Mouse (Mus musculus): ENCODE measurements at regions not wholly inside any gene's neighbourhood (a gene's known extent, or its start where the extent isn't known, plus 50 kb on each side); places are given as distances from the start of the nearest gene placed in this dataset.
A peak's percentile ranks its signal among the peaks of the same experiment; 100 is the strongest.
"Not testable (repeated sequence)": the region's sequence is repeated elsewhere in the genome, so short reads cannot be mapped to it uniquely, and the experiment has no call there.

DNA sequence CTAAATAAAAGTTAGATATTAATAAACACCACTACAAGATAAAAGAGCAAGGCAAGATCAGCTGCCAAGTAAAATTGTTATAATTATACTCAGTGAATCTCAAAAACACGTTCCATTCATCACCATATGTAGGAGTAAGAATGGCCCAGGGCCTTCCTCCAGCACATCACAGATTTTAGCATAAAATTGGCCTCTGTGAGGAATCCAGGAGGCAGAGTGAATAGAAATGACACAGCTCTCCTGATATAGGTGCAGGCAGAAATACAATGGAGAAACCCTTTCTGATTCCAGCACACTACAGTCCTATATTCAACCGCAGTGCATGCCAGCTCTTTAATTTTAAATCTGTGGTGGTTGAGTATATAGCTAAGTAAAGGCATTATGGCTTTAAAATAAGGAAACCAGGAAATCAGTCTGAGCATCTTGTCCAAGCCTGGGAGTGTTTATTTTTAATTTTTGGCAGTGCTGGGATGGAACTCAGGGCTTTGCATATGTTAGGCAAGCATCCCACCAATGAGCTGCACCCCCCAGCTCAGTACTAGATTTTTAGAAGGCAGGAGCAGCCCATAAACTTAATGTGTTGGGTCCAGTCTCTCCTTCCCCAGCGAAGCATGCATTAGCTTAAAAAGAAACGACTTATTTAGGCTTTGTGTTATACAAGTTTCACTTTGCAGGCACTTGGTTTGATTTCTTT is 158.3 kb upstream of the Ptprz1 start:
- no peak for DNase-seq

DNA sequence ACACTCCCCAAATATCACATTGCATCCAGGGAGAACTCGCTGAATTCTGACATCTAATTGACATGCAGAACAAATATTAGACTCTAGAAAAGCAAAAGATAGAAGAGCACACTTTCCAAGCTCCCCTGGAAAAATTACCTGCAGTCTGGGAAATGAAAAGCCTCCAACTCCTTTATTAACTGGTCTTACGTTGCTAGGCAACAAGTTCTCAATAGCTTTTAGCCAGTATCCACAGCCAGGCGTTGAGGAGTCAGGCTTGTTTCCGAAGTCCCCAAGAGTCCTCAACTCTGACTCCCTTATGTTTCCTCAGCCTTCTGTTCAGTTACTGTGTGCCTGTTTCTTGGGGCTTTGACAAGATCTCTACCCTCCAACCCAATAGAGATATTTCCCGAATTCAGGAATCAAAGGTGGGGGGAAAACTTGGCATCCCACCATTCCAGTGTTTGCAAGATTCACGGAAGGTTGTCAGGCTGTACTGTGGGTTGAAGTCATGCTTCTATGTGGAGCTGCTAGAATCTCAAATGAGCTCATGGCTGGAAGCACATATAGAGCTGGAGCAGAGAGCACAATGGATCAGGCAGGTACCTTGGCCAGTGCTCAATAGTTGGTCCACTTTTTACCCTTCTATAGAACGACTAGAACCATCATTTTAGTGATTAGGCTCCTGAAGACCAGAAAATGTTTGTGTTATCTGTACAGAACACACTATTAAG is 159.0 kb upstream of the Ptprz1 start:
- DNase-seq: no peak

DNA sequence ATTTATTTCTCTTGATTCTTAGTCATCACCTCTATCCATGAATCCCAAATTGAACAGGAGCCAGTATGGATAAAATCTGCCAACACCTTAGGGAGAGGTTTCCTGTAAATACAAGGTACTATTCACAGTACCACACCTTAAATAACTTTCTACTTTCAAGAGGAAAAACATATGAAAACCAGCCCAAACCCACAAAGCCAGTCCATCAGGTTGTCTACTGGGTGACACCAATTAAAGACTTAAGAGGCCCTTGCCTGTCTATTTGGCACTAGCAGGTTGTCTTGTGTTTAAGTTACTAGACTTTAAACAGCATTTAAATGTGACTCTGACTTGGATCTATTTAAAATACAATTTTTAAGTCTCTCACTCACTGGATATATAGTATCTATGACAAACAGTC is 177.1 kb upstream of the Ptprz1 start:
- DNase-seq: no peak

DNA sequence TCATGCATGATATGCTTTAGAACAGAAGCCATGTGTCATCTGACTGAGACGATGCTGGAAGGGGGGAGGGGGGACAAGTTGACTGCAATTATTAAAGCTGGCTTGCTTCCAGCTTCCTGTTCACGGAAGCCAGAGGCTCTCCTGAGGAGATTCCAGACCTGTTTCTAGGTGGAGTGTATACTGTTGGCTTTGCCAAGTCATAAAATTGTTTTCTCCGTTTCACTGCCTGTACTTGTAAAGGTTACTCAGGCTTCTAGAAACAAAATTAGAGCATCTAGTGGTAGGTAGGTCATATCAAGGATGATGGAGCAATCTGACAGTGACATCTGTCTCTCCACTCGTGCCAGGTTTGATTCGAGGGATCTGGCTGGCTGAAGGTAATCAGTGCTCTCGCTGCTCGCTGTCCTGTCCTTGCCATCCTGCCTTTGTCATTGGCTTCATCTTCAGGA is 186.6 kb upstream of the Ptprz1 start:
- peak; percentile 50 to 64 for DNase-seq

DNA sequence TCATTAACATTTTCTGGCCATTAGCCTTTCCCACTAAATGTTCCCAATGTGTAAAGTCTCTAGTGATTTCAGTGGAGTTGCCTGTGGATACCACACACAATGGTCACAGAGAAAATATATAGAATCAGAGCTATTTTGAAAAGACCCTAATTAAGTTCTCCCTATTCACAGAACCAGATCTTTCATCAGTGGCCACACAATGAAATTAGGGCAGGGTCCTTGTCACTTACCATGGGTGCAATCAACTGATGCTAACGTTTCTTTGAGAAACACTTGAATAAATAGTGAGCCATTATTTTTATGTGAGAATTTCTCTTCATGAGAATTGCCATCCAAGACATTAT is 200.7 kb upstream of the Ptprz1 start:
- DNase-seq: no peak

DNA sequence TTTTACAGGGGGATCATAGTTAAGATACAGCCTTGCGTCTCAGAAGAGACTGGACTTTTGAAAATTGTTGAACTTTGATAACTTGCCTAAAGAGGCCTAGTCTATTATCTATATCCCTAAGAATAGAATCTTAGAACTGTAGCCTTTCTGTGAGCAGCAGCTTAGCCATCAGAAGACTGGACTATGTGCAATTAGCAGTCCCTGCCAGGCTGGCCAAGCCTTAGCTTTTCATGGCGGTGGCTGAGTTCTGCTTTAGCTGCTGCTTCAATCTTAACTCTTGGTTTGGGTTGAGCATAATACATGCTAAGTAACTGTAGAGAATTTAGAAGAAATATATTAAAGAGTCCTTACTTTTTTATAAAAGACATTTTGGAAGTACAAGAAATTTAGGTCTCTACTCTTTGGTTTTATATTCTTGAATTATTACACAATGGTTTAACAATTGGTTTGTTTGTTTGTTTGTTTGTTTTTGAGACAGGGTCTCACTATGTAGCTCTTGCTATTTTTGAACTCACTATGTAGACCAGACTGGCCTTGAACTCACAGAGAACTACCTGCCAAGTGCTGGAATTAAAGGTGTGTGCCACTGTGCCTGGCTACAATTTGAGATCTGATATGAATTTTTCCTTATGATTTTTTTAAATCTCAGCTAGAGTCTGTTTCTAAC is 201.2 kb upstream of the Ptprz1 start:
- no peak for DNase-seq

DNA sequence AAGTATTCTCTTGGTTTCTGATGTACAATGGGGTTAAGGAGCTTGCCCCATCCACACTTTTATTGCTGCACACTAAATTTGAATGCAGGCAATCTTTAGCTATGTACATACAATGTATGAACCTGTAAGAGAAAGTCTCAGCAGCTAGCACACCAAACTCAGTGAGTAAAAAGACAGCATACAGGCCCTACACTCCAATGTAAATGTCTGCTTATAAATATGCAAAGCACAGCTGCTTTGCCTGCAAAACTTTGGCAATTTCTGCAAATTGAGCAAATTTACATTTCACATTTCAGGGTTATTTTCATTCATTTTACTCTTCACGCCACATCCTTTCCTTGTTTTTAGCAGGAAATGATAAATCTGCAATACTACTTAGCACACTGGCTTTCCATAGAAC is 203.8 kb upstream of the Ptprz1 start:
- DNase-seq: no peak

DNA sequence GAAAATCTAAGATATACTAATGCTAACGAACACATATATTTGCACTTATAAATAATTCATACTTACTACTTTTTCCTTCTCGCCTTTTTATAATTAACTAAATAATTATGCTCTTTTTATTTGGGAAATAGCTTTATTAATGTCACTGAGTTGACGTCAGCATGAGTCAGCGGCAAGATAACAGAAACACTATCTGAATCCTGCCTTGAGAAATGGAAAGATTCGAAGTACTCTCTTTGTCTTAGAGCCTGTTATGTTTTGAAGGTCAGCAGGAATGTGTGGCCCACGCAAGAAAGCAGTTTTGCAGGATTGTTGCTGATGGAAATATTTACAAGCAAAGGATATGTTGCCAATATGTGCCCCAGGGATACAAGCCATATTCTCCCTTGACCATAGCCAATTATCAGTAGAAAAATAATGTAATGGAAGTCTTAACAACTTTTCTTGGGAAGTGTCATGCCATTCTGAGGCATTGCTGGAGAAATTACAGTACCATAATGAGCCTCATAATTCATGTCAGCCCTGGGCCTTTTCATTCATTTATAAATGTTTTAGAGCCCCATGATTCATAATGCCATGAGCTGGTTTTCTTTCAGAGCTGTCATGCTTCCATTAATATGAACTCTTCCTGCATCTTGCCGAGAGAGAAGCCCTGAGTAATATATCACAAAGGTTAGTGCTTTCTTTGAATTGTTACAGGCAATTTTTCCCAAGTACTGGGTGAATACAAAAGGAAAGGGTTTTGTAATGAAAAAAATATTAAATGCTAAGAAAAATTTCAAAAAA is 206.9 kb upstream of the Ptprz1 start:
- no peak for DNase-seq

DNA sequence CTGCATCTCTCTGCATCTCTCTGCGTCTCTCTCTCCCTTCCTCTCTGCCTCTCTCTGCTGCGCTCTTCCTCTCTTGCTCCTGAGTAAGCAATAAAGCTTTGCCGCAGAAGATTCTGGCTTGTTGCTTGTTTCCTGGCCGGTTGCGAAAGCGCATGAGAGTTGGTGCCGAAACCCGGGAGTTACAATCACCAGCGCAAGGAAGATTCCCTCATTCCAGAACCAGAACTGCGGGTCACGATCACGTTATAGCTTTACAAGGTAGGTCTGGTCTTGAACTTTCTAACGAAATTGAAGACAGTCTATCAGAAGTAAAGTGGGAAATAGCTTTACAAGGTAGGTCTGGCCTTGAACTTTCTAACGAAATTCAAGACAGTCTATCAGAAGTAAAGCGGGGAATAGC is 217.9 kb upstream of the Ptprz1 start:
- DNase-seq: not testable (repeated sequence)

DNA sequence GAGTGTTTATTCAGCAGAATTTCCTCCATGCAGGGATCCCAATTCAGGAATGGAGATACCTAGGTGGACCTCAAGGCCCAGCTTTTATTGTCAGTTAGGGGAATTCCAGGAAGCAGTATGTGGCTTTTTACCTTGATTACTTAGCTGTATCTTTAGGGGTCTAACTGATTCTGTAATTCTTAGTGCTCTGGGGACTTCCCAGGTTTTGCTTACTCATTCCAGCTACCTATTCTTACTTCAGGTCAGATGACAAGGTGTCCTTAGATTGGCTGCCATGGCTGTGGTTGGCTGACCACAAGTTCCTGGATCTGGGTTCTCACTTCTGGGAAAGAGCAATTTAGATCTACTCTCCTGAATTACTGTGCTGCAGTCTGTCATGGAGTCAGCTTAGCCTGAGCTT is 235.2 kb upstream of the Ptprz1 start:
- DNase-seq: no peak

DNA sequence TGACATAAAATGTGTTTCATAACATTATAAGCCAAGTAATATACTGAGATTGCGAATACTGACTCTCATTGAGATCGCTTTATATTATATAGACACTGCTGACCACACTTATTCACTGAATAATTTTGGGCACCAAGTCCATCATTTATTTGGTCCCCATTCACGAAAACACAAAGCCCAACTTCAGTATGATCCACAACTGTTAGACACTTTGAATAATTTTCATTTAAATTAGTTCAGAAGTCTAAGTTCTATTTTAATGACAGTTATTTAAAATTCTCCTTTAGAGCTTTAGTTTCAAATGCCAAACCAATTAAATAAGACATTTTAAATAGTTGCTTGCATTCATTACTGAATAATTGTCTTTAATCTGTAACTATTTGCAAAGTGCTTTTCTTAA is 240.2 kb upstream of the Ptprz1 start:
- no peak for DNase-seq

DNA sequence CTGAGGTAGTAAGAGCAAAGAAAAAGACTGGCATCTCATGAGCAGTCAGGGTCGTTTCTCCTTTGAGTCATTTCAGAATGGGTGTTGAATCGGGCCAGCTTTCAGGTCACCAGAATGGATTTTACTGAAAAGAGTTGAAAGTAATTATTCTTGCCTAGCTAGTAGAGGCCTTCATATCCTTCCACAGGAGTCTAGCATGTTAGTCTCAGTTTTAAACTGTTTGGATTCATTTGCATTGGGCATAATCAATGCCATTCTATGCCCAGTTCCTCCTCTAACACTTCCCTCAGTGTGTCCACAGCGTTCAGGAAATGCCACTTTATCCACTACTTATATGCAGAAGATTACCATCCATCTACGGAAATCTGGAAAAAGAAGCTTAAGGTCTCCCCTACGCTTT is 240.6 kb upstream of the Ptprz1 start:
- DNase-seq: no peak

DNA sequence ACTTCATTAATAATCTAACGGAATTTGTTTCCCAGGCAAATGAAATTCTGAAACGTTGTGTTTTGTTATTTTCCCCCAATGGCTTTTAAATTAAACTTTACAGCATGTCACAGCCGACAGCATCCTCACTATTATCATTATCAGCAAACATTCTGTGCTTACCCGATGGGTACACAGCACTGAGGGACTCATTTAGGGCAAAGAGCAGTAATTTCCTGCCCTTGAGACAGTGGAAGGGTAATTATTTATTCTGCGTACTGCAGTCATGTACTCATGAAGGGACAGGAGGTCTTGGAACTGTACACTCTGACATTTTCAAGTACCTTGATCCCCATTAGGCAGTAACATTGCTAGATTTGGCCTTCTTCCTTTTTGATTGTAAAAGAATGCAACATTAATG is 235.5 kb upstream of the Fam3c start:
- no peak for DNase-seq

DNA sequence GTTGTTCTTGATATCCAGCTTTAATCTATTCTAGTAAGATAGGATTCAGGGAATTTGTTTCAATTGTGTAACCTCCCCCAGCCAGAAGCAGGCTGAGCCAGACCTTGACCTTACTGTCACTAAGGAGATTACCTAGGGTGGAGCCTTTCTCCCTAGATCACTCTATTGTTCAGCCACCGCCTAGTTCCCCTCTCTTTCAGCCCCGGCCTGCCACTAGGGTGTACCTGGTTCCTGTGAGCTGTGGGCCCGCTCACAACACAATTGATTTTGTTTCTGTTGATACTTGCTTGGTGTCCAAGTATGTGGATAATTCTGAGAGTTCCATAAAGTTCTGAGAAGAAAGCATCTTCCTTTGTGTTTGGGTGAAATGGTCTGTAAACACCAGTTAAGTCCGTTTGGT is 228.8 kb upstream of the Fam3c start:
- no peak for DNase-seq

DNA sequence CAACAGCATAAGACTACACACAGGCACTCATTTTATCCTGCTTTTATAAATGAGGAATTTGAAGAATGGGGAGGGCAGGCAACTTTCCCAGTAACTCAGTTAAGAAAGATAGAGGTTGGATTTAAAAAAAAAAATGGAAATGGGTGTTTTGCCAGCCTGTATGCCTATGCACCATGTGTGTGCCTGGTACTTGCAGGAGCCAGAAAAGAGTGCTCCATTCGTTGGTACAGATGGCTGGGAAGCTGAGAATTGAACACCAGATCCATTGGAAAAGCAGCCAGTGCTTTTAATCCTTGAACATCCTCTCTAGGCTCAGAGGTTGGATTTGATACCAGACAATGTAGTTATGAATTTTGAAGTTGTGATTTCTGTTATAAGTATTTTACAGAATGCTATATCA is 216.9 kb upstream of the Fam3c start:
- no peak for DNase-seq

DNA sequence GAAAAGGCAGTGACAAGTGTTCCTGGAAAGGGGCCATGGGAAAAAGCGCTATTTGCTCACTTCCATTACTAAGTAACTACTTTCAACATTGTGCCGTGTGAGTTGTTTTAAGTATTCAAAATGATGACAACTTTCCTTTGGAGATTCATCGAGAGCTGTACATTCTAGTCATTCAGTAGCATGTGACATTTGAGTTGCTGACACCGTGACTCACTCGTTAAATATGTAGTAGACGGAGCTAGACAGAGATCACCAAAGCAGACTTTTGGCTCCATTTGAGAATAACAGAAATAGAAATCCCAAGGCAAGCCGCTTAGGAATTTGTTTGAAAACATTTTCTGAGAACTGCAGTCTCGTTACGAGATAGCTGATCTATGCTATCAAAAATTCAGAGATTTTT is 211.8 kb upstream of the Fam3c start:
- no peak for DNase-seq

DNA sequence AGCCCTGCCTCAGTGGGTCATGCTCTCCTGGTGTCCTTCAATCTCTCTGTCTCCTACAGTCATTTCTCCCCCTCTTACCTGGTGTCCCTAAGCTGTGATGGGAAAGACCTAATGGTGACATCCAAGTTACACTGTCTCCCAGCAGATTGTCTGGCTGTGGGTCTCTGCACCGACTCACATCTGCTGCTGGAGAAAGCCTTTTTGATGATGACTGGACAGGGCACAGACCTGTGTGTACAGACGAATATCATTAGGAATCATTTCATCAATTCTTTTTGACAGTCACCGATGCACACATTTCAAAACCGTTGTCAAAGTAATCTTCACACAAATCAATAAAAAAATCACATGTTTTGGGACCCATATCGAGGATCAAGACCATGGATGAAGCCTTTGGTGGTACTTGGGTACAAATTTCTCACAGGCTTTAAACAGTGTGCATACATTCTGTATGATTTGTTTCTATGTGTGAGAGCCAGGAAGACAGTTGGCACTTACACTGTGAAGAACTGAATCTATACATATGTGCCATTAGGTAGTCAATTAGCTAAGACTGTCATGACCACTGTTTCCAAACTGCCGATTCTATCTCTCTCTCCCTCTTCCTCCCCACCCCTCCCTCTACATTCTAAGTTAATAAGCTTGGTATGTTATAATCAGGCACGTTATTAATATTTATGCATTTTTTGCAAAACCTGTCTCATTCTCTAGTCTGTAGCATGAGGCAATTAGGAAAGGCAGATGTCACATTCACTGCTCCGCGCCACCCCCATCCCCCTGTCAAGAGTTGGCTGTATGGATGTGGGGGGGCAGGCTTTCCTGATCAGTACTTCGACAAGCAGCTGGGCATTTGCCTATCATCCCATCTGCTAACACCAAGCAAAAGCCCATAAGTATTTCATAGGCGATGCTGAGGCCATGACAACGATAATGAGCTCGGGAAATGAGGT is 192.5 kb upstream of the Fam3c start:
- no peak for DNase-seq

DNA sequence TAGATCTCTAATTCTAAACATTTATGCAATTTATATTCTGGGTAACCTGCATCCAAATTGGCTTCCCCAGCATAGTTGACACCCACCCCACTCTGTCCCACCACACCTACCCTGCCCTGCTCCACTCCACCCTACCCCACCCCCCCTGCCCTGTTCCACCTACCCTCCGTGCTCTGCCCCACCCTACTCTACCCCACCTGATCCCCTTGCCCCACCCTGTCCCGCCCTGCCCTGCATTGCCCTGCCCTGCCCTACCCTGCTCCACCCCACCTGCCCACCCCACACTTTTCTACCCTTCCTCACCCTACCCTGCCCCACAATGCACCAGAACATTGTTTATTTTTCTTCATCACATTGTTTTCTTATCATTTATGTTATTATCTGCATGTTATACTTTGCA is 185.6 kb upstream of the Fam3c start:
- DNase-seq: no peak

DNA sequence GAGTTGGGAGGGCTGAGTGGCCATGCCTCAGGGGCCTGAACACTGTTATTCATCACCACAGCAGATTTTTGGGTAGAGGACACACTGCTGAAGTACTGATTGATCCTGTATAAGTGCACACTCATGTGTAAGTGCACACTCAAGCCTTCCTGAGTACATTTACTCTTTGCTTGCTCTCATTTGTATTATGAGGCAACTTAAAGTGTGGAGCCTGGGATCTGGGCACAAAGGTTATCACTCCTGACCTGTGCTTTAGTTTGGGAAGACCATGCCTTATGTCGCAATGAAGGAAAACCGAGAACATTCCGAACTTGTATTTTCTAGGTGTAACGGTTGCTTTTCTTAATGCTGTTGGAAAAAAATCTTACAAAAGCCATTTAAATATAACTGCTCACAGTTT is 182.2 kb upstream of the Fam3c start:
- DNase-seq: no peak

DNA sequence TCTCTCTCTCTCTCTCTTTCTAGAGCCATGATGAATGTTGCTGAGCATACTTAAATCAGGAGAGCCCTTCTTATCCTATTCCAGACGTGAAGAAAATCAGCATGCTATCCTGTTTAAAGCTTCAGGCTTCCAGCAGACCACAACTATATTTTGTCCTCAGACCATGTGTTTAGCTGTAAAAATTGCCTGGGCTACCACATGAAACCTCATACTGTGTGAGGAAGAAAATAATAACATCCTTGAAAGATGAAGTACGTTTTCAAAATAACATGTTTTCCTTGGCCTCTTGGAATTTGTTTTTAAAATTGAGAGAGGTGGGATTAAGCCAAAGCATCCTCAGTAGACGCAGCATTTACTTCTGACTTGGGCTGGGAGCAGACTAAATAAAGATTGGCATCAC is 168.3 kb upstream of the Fam3c start:
- no peak for DNase-seq

DNA sequence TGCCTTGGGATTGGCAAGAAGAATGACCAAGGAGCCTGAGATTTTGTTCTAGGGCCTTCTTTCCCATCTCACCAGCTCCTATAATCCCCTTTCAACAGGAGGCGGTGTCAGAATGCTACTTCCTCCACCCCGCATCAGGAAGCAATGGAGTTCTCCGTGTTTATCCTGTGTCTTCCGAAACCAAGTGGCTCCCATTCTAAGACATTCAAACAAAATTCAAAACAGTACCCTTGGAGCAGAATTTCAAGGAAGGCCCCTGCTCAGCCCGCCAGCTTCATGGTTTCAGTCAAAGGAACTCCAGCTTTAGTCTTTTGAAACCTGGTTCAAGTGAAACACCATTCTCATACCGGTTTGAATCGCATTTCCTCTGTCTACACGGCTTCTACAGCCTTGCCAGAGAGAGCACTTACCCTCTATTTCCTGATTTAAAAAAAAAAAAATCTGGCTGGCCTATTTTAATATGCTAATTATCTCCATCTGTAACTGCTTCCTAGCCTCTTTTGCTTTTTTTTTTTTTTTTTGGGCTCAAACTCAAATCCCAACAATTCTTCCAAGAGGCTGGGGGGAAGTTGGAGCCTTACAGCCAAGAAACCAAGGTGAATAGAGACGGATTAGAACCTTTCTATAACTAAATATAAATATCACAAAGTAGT is 167.7 kb upstream of the Fam3c start:
- no peak for DNase-seq

DNA sequence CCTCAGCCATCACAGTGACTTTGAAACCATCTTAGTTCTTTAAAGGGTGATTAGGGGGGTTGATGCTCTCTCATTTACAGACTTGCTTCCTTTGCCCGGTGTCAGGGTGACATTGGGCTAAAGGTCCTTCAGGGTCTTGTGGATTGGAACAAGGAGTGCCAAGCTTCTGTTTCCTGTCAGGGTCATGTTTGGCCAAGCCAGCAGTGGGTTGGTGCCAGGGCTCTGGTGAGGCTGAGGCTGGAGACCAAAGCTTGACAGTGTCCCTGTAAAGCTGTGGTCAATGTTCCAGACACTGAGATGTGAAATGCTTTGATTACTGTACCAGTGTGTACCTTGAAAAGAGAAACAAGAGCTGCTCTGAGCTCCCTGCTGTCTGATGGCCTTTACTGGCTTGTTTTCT is 150.8 kb upstream of the Fam3c start:
- no peak for DNase-seq

Data from cerebellum, postnatal 36 days (tissue).